21 mouse cellular contexts compared by ENCODE assay signal in genomic region chr4:117933248-117933647, GRCm38 (mm10). TPM values are rescaled to one million over a fixed set of nuclear protein-coding genes. Genes with fewer than 3 reads are reported as not detected.
A peak's percentile ranks its signal among the peaks of the same experiment; 100 is the strongest.
DNase-seq lines count a peak whose midpoint lies in the region; ATAC-seq and TF ChIP-seq lines count a peak whose summit lies in the region.
"Had no signal": no experiment of that assay in that cellular context is flagged by ENCODE, and none has a peak within 500 bp of the region (broad histone marks: within the 10 kb centered on the region; RNA-seq: fewer than 3 reads in every experiment).

No protein-coding gene starts in this region.

- no peaks in the 10 kb centered on the region for H3K9me3 ChIP-seq in intestine, embryonic 15.5 days
- H3K9me3 ChIP-seq: embryonic facial prominence, embryonic 10.5 days; forebrain, embryonic 10.5 days; forebrain, embryonic 15.5 days; G1E; heart, embryonic 12.5 days; hindbrain, embryonic 15.5 days had no signal

- no peaks in the 10 kb centered on the region for H3K36me3 ChIP-seq in myocyte (ENCODE audit: control insufficient read depth, insufficient read depth)
- H3K36me3 ChIP-seq in intestine, embryonic 15.5 days = no peaks in the 10 kb centered on the region
- H3K36me3 ChIP-seq: forebrain, embryonic 15.5 days; hindbrain, embryonic 15.5 days had no signal

- no peaks in the 10 kb centered on the region for H3K79me2 ChIP-seq in myocyte (ENCODE audit: control insufficient read depth, insufficient read depth)

- DNase-seq in MN1 (ENCODE audit: low spot score) = peak; percentile 36
- DNase-seq in lung, adult 18-20 months = peak; percentile 45 to 73
- peak; percentile 43 for DNase-seq in lung, postnatal 14 days
- no peak for DNase-seq in urinary bladder, postnatal 4 days (ENCODE audit: low spot score in 2 of 2)
- no peak for DNase-seq in left cerebral cortex, adult 2 months (ENCODE audit: extremely low spot score in 1 of 2, low spot score in 2 of 2)
- DNase-seq: adrenal gland, adult 2 months; adrenal gland, postnatal 36 days; B cell, adult 2 months; cerebellum, adult 2 months; cerebellum, postnatal 10 days; heart, postnatal 36 days had no signal

- H3K27me3 ChIP-seq in myocyte (ENCODE audit: control insufficient read depth, insufficient read depth, insufficient read length) = no peaks in the 10 kb centered on the region
- 0 out of 2 replicates have a peak, but pooled peaks cover 2% of the 10 kb centered on the region for H3K27me3 ChIP-seq in intestine, embryonic 15.5 days (replicated peaks)

- no peak overlapping the region for H3K4me2 ChIP-seq in myocyte (ENCODE audit: low read depth)
- H3K4me2 ChIP-seq in intestine, embryonic 15.5 days (replicated peaks) = no peak overlapping the region
- H3K4me2 ChIP-seq: forebrain, embryonic 15.5 days; heart, embryonic 12.5 days; hindbrain, embryonic 15.5 days had no signal

- H3K4me3 ChIP-seq in myocyte = no peak overlapping the region
- H3K4me3 ChIP-seq in intestine, embryonic 15.5 days (replicated peaks) = no peak overlapping the region
- H3K4me3 ChIP-seq in left cerebral cortex, adult 2 months = no peak overlapping the region
- H3K4me3 ChIP-seq: embryonic facial prominence, embryonic 10.5 days; erythroblast, embryonic 14.5 days; forebrain, embryonic 10.5 days; forebrain, embryonic 15.5 days; heart, embryonic 12.5 days; hindbrain, embryonic 15.5 days had no signal

- peaks cover 17% of the 10 kb centered on the region; the same call in 1 of the 2 replicates for H3K4me1 ChIP-seq in intestine, embryonic 15.5 days (replicated peaks)

- H3K27ac ChIP-seq in intestine, embryonic 15.5 days = no peak overlapping the region
- no peak overlapping the region for H3K27ac ChIP-seq in left cerebral cortex, adult 2 months
- H3K27ac ChIP-seq: embryonic facial prominence, embryonic 10.5 days; forebrain, embryonic 10.5 days; forebrain, embryonic 15.5 days; hindbrain, embryonic 15.5 days had no signal

- WGBS in intestine, embryonic 15.5 days = 88% methylated on average over 5 of the region's 5 CpGs

- no peak overlapping the region for H3ac ChIP-seq in myocyte (ENCODE audit: control insufficient read depth, insufficient read length)

- no peak for ATAC-seq in intestine, embryonic 15.5 days
- ATAC-seq: CD4-positive, CD25-positive, alpha-beta regulatory T cell, adult 4 months; forebrain, embryonic 15.5 days had no signal

- no peak for TF ChIP-seq CTCF in left cerebral cortex, adult 2 months (IDR thresholded peaks at IDR 0.05)

- intact Hi-C loops in left cerebral cortex, adult 2 months (cut with DNase I) = no loop called here

- TF ChIP-seq POLR2A in myocyte (IDR thresholded peaks at IDR 0.05; ENCODE audit: insufficient read length, low read depth) = no peak

- H3K9ac ChIP-seq in intestine, embryonic 15.5 days = no peak overlapping the region
- H3K9ac ChIP-seq: forebrain, embryonic 15.5 days; heart, embryonic 12.5 days; hindbrain, embryonic 15.5 days had no signal

TF ChIP-seq in myocyte, 11 proteins besides CTCF, POLR2A, EP300 and RAD21:
- TF ChIP-seq TCF12 (IDR thresholded peaks at IDR 0.05; ENCODE audit: insufficient read depth, poor library complexity, severe bottlenecking) = no peak
- peak; percentile 77; the same call in 1 of the 2 replicates for TF ChIP-seq CEBPB (IDR thresholded peaks at IDR 0.05; ENCODE audit: insufficient read depth, poor library complexity, severe bottlenecking)
- no peak for TF ChIP-seq MAX (IDR thresholded peaks at IDR 0.05; ENCODE audit: low read depth)

RNA-seq across cellular contexts. Expression of gene Artn, which starts 3.7 kb away (rescaled TPM):
- polyA plus RNA-seq in myocyte (2012; fragmentation: generic; extraction: Trizol) = 15.9 TPM
- polyA plus RNA-seq in intestine, embryonic 15.5 days (2015; fragmentation: Nextera tagmentation; extraction: Ambion mirVana) = 6.3 TPM in 2 replicates
- 1 to 10 TPM; 3.6 to 3.9 TPM for total RNA-seq in left cerebral cortex, adult 2 months (2021)
- polyA plus RNA-seq: CD4-positive, CD25-positive, alpha-beta regulatory T cell, adult 4 months; G1E had no signal

RNA-seq across cellular contexts. Expression of gene Ipo13, which starts 18.4 kb away (rescaled TPM):
- 62.2 TPM for polyA plus RNA-seq in myocyte (2012; fragmentation: generic; extraction: Trizol)
- 34.9 and 39.3 TPM in 2 replicates for polyA plus RNA-seq in intestine, embryonic 15.5 days (2015; fragmentation: Nextera tagmentation; extraction: Ambion mirVana)
- total RNA-seq in left cerebral cortex, adult 2 months (2021) = 100 to 1,000 TPM; 115 to 123 TPM

RNA-seq across cellular contexts. Expression of gene Dph2, which starts 41.4 kb away (rescaled TPM):
- polyA plus RNA-seq in myocyte (2012; fragmentation: generic; extraction: Trizol) = 8.5 TPM
- polyA plus RNA-seq in intestine, embryonic 15.5 days (2015; fragmentation: Nextera tagmentation; extraction: Ambion mirVana) = 17.1 and 18.3 TPM in 2 replicates
- 10 to 100 TPM in 1 of 2 experiments, 1 to 10 TPM in 1; 9.1 to 11.4 TPM for total RNA-seq in left cerebral cortex, adult 2 months (2021)

RNA-seq across cellular contexts. Expression of gene Atp6v0b, which starts 46.1 kb away (rescaled TPM):
- polyA plus RNA-seq in myocyte (2012; fragmentation: generic; extraction: Trizol) = 470 TPM
- 239 and 288 TPM in 2 replicates for polyA plus RNA-seq in intestine, embryonic 15.5 days (2015; fragmentation: Nextera tagmentation; extraction: Ambion mirVana)
- 100 to 1,000 TPM; 430 to 462 TPM for total RNA-seq in left cerebral cortex, adult 2 months (2021)

RNA-seq across cellular contexts. Expression of gene B4galt2, which starts 50.0 kb away (rescaled TPM):
- 41.6 TPM for polyA plus RNA-seq in myocyte (2012; fragmentation: generic; extraction: Trizol)
- 14.0 and 15.6 TPM in 2 replicates for polyA plus RNA-seq in intestine, embryonic 15.5 days (2015; fragmentation: Nextera tagmentation; extraction: Ambion mirVana)
- total RNA-seq in left cerebral cortex, adult 2 months (2021) = 10 to 100 TPM; 86.7 to 90.6 TPM
- polyA plus RNA-seq: CD4-positive, CD25-positive, alpha-beta regulatory T cell, adult 4 months had no signal

Comparison
In these comparisons a context has a peak if more than half of its experiments do, and no peak if none do; other contexts are left out.
1. DNase-seq: peak in MN1 (single experiment), lung, adult 18-20 months (2 of 2) and lung, postnatal 14 days (single experiment); none in urinary bladder, postnatal 4 days (0 of 2) and left cerebral cortex, adult 2 months (0 of 2).